Mouse (Mus musculus): Measurements from ENCODE around the gene Uqcc2.

Uqcc2 gene

GRCm38 (mm10) chr17:27123813-27124375, 9.8 kb downstream of the Uqcc2 start:
- DNase-seq (ENCODE audit: low spot score) = no peak

- DNase-seq (ENCODE audit: low spot score) = no peak
These were observed 10.6 kb downstream of the Uqcc2 start for GRCm38 (mm10) chr17:27123103-27123502.

GRCm38 (mm10) chr17:27122701-27123100, 11.0 kb downstream of the Uqcc2 start:
- no peak for DNase-seq (ENCODE audit: low spot score)

GRCm38 (mm10) chr17:27121781-27122180, 11.9 kb downstream of the Uqcc2 start:
- no peak for DNase-seq (ENCODE audit: low spot score)

GRCm38 (mm10) chr17:27121266-27121665, 12.4 kb downstream of the Uqcc2 start:
- no peak for DNase-seq (ENCODE audit: low spot score)

- DNase-seq (ENCODE audit: low spot score) = no peak
These were observed 13.1 kb downstream of the Uqcc2 start for GRCm38 (mm10) chr17:27120561-27121024.

GRCm38 (mm10) chr17:27119954-27120353, 13.8 kb downstream of the Uqcc2 start:
- no peak for DNase-seq (ENCODE audit: low spot score)

GRCm38 (mm10) chr17:27119540-27119895, 14.2 kb downstream of the Uqcc2 start:
- DNase-seq (ENCODE audit: low spot score) = no peak

GRCm38 (mm10) chr17:27118676-27119539, 14.8 kb downstream of the Uqcc2 start:
- no peak for DNase-seq (ENCODE audit: low spot score)

GRCm38 (mm10) chr17:27110072-27110471, 23.6 kb downstream of the Uqcc2 start:
- no peak for DNase-seq (ENCODE audit: low spot score)

GRCm38 (mm10) chr17:27107936-27108335, 25.8 kb downstream of the Uqcc2 start:
- DNase-seq (ENCODE audit: low spot score) = no peak

- no peak for DNase-seq (ENCODE audit: low spot score)
These were observed 27.0 kb downstream of the Uqcc2 start for GRCm38 (mm10) chr17:27106745-27107144.

- DNase-seq (ENCODE audit: low spot score) = no peak
These were observed 27.8 kb downstream of the Uqcc2 start for GRCm38 (mm10) chr17:27105698-27106470.

GRCm38 (mm10) chr17:27101675-27102074, 32.0 kb downstream of the Uqcc2 start:
- DNase-seq (ENCODE audit: low spot score) = no peak

GRCm38 (mm10) chr17:27095690-27096089, 38.0 kb downstream of the Uqcc2 start:
- peak; percentile 18 for DNase-seq (ENCODE audit: low spot score)

GRCm38 (mm10) chr17:27090068-27090467, 43.6 kb downstream of the Uqcc2 start:
- DNase-seq (ENCODE audit: low spot score) = no peak

GRCm38 (mm10) chr17:27087426-27087825, 46.3 kb downstream of the Uqcc2 start:
- no peak for DNase-seq (ENCODE audit: low spot score)

GRCm38 (mm10) chr17:27085676-27086075, 48.0 kb downstream of the Uqcc2 start:
- DNase-seq (ENCODE audit: low spot score) = no peak

GRCm38 (mm10) chr17:27083601-27084000, 50.1 kb downstream of the Uqcc2 start:
- no peak for DNase-seq (ENCODE audit: low spot score)

- DNase-seq (ENCODE audit: low spot score) = no peak
These were observed 50.9 kb downstream of the Uqcc2 start for GRCm38 (mm10) chr17:27082796-27083195.

GRCm38 (mm10) chr17:27081868-27082267, 51.8 kb downstream of the Uqcc2 start:
- DNase-seq (ENCODE audit: low spot score) = no peak

- no peak for DNase-seq (ENCODE audit: low spot score)
These were observed 55.2 kb downstream of the Uqcc2 start for GRCm38 (mm10) chr17:27078499-27078898.

- no peak for DNase-seq (ENCODE audit: low spot score)
These were observed 55.8 kb downstream of the Uqcc2 start for GRCm38 (mm10) chr17:27077920-27078319.
